Mouse (Mus musculus) lung, embryonic 14.5 days (tissue): Measurements from ENCODE around the gene Dhcr7. TPM values are rescaled to one million over a fixed set of nuclear protein-coding genes. Genes with fewer than 3 reads are reported as not detected.

ENCODE experiments used
- ATAC-seq: fragments of 200-750 bp; cut with Nextera tagmentation; 2 replicates; pipeline ENCODE4 v1.8.0; 2017; ENCODE audit warnings: mild to moderate bottlenecking, moderate TSS enrichment, moderate library complexity; ENCODE audit not compliant: insufficient read depth
- DNase-seq: peaks from one replicate; pipeline ENCODE4 v3.0.0-alpha.2; 2015
- H3K27ac ChIP-seq: fragments of 300-500 bp; sonication (generic); 2 replicates; pipeline ENCODE4 v1.5.1; 2014; ENCODE audit warnings: low read depth, mild to moderate bottlenecking, moderate library complexity
- H3K27me3 ChIP-seq: fragments of 300-500 bp; sonication (generic); 2 replicates; pipeline ENCODE4 v1.6.1; 2014; ENCODE audit warnings: low read length, control low read depth; ENCODE audit not compliant: insufficient read depth
- H3K36me3 ChIP-seq: fragments of 300-500 bp; sonication (generic); 2 replicates; pipeline ENCODE4 v1.6.1; 2014; ENCODE audit warnings: control low read depth; ENCODE audit not compliant: insufficient read depth
- H3K4me1 ChIP-seq: fragments of 300-500 bp; sonication (generic); 2 replicates; pipeline ENCODE4 v1.6.1; 2014; ENCODE audit warnings: antibody characterized with exemption, control low read depth; ENCODE audit not compliant: insufficient read depth
- H3K4me2 ChIP-seq: fragments of 300-500 bp; sonication (generic); 2 replicates; pipeline ENCODE4 v1.6.1; 2014; ENCODE audit warnings: mild to moderate bottlenecking
- H3K4me3 ChIP-seq: fragments of 300-500 bp; sonication (generic); 2 replicates; pipeline ENCODE4 v1.5.1; 2014; ENCODE audit warnings: low read depth, low read length
- H3K9ac ChIP-seq: fragments of 300-500 bp; sonication (generic); 2 replicates; pipeline ENCODE4 v1.6.1; 2014
- H3K9me3 ChIP-seq: fragments of 300-500 bp; sonication (generic); 2 replicates; pipeline ENCODE4 v1.6.1; 2016; ENCODE audit warnings: low read depth, low read length, control low read depth
- CTCF ChIP-seq: IDR thresholded peaks from 2 replicates; pipeline ENCODE4 v1.5.1; 2016; ENCODE audit warnings: antibody characterized with exemption, low read depth
- WGBS: fragments of 180-500 bp; shearing (Covaris S2); extraction: QIAGEN DNeasy Blood & Tissue Kit; methylation state at CpG from one replicate; pipeline ENCODE4 v1.1.7; 2014; 5-methylcytosine and 5-hydroxymethylcytosine counted together
- polyA plus RNA-seq: library from polyadenylated mRNA; unstranded; fragments of >200 nt; fragmentation: Nextera tagmentation; extraction: Ambion mirVana; gene quantifications from 2 replicates; pipeline ENCODE4 v1.2.1, GENCODE M21; 2014

Dhcr7 gene
- polyA plus RNA-seq, 1 experiment from 2014 or later: 45.3 TPM

DNA sequence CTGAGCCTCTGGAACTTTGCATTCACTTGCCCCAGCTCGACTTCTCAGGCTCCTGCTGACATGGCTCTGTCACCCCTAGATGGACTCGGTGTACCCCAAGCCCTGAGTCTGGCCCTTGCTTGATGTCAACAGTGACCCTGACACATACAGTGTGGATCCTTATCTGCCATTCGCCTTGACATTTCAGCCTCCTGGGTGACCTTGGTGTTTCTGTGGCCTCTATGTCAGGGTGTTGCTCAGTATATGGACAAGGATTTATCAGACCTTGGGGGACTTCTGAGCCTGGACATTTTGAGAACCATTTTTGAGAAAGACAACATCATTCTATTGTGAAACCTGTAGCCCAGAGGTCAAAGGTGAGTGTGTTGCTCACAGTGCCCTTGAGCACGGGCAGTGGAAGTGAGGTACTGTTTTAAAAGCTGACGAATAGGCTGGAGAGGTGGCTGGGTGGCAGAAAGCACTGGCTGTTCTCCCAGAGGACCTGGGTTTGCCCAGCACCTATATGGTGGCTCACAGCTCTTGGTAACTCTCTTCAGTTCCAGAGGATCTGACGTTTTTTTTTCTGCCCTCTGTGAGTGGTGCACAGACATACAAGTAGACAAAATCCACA is 10.7 kb downstream of the Dhcr7 start:
- H3K36me3 ChIP-seq: peaks cover 23% of the 10 kb centered on the region
- no peaks in the 10 kb centered on the region for H3K27me3 ChIP-seq
- TF ChIP-seq CTCF: no peak
- H3K27ac ChIP-seq: no peak overlapping the region
- no peak overlapping the region for H3K4me2 ChIP-seq
- H3K4me1 ChIP-seq: 0 out of 2 replicates have a peak, but pooled peaks cover 6% of the 10 kb centered on the region
- no peak overlapping the region for H3K4me3 ChIP-seq
- DNase-seq: no peak
- no peaks in the 10 kb centered on the region for H3K9me3 ChIP-seq
- H3K9ac ChIP-seq: no peak overlapping the region
- 69% methylated on average over 6 of the region's 6 CpGs for WGBS
- no peak for ATAC-seq

DNA sequence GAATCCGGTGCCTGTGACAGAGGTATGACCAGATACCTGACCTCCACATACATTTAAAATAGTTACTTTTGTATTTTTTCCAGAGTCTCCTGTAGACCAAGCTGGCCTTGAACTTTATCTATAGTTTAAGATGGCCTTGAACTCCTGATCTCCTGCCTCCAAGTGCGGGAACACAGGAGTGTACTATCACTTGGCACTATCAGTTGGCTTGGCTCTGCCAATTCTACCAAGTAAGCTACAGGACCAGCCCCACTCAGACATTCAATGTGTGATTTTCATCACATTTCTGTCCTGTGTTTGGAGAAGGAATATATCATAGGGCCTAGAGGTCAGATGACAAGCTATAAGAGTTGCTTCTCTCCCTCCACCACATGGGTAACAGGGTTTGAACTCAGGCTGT is 11.4 kb downstream of the Dhcr7 start:
- Histone ChIP-seq H3K9me3 (no peaks in the 10 kb centered on the region), H3K9ac (no peak overlapping the region), H3K36me3 (peaks cover 27% of the 10 kb centered on the region), H3K4me1 (0 out of 2 replicates have a peak, but pooled peaks cover 6% of the 10 kb centered on the region), H3K27me3 (no peaks in the 10 kb centered on the region), H3K4me2 (no peak overlapping the region), H3K4me3 (no peak overlapping the region), H3K27ac (no peak overlapping the region)
- no peak for TF ChIP-seq CTCF
- no peak for DNase-seq
- 88% methylated on average over 2 of the region's 2 CpGs for WGBS
- no peak for ATAC-seq

GRCm38 (mm10) chr7:143834972-143835371 is 12.0 kb downstream of the Dhcr7 start:
- Histone ChIP-seq H3K27ac (no peak overlapping the region), H3K27me3 (no peaks in the 10 kb centered on the region), H3K9ac (no peak overlapping the region), H3K4me3 (no peak overlapping the region), H3K9me3 (no peaks in the 10 kb centered on the region), H3K4me1 (0 out of 2 replicates have a peak, but pooled peaks cover 6% of the 10 kb centered on the region), H3K36me3 (peaks cover 32% of the 10 kb centered on the region), H3K4me2 (no peak overlapping the region)
- TF ChIP-seq CTCF: no peak
- DNase-seq: no peak
- 51% methylated on average over 3 of the region's 3 CpGs for WGBS
- no peak for ATAC-seq

- no peak overlapping the region for H3K4me2 ChIP-seq
- TF ChIP-seq CTCF: no peak
- H3K27me3 ChIP-seq: no peaks in the 10 kb centered on the region
- H3K36me3 ChIP-seq: peaks cover 46% of the 10 kb centered on the region
- H3K4me3 ChIP-seq: no peak overlapping the region
- no peaks in the 10 kb centered on the region for H3K9me3 ChIP-seq
- WGBS: 90% methylated on average over 3 of the region's 3 CpGs
- H3K27ac ChIP-seq: no peak overlapping the region
- DNase-seq: no peak
- H3K9ac ChIP-seq: no peak overlapping the region
- ATAC-seq: no peak
- H3K4me1 ChIP-seq: no peaks in the 10 kb centered on the region
Measured at GRCm38 (mm10) chr7:143837705-143838358, 14.9 kb downstream of the Dhcr7 start.

DNA sequence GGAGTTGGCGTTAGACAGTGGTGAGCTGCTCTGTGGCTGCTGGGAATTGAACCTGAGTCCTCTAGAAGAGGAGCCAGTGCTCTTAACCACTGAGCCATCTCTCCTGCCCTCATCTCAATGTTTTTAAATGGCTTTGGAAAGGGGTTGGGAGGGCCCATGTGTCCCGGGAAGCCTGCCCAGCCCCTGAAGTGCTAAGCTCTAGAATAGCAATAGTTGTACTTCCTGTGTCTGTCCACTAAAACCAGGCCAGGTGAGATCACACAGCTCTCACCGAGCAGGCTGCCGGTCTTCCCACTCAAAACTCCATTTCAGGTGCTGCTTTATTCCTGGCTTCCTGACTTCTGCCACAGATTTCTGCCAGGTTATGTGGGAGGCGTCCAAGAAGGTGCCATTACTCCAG is 17.2 kb downstream of the Dhcr7 start:
- Histone ChIP-seq H3K4me1 (no peaks in the 10 kb centered on the region), H3K4me2 (no peak overlapping the region), H3K36me3 (peaks cover 67% of the 10 kb centered on the region), H3K9me3 (no peaks in the 10 kb centered on the region), H3K27ac (no peak overlapping the region), H3K9ac (no peak overlapping the region), H3K27me3 (no peaks in the 10 kb centered on the region), H3K4me3 (no peak overlapping the region)
- WGBS: 86% methylated on average over 5 of the region's 5 CpGs
- ATAC-seq (no peak), DNase-seq (no peak)
- no peak for TF ChIP-seq CTCF

DNA sequence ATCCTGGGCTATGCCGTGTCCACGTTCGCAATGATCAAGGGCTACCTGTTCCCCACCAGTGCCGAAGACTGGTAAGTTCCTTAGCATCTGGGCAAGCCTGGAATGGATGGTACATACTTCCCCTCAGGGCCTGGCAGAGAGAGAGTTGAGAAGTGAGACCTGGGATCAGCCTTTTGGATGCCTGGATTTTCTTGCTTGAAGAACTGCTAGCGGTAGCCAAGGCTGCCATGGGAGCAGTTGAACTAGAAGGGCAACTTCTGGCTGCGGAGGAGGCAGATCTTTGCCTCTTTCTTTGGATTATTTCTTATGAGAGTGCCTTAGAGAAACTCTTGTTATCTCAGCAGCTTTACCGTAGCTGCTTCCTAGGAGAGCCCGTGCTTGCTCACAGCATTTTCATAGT is 18.4 kb downstream of the Dhcr7 start:
- Histone ChIP-seq H3K4me3 (no peak overlapping the region), H3K4me1 (no peaks in the 10 kb centered on the region), H3K4me2 (no peak overlapping the region), H3K36me3 (peaks cover 76% of the 10 kb centered on the region), H3K27me3 (no peaks in the 10 kb centered on the region), H3K9ac (no peak overlapping the region), H3K27ac (no peak overlapping the region), H3K9me3 (no peaks in the 10 kb centered on the region)
- 94% methylated on average over 8 of the region's 8 CpGs for WGBS
- no peak for ATAC-seq
- DNase-seq: no peak
- no peak for TF ChIP-seq CTCF

DNA sequence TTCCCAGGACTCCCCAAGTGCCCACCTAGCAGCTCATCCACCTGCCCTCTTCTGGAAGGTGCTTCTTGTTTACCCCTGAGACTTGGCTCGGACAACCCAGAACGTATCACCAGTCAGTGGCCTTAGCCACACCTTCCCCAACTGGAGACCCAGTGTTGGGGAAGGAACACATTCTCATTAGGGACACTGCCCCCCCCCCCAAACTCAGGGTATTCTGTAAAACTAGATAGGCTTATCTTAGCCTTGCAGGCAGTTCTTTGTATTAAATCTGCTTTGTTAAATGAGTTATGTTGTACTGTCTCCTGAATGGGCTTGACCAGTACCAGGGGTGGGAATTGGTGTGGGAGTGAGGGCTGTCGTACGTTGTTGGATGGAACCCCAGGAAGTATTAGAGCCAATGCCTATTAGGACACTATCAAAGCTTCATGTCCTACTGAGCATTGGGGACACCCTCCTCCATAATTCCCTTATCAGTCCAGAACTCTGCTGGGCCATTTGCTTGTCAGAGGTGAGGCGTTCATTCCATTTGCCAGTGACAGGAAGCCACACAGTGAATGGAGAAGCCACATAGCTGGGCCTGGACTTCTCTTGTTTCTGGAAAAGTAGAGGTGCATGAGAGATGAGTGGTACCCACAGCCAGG is 25.3 kb downstream of the Dhcr7 start:
- no peaks in the 10 kb centered on the region for H3K4me1 ChIP-seq
- no peak for TF ChIP-seq CTCF
- H3K27me3 ChIP-seq: no peaks in the 10 kb centered on the region
- H3K4me2 ChIP-seq: no peak overlapping the region
- WGBS: 81% methylated on average over 5 of the region's 5 CpGs
- peaks cover 57% of the 10 kb centered on the region for H3K36me3 ChIP-seq
- no peak overlapping the region for H3K9ac ChIP-seq
- DNase-seq (no peak), ATAC-seq (no peak)
- H3K27ac ChIP-seq: no peak overlapping the region
- no peak overlapping the region for H3K4me3 ChIP-seq
- H3K9me3 ChIP-seq: no peaks in the 10 kb centered on the region
